Mouse (Mus musculus): ENCODE measurements around the gene Sdr16c6. TPM values are rescaled to one million over a fixed set of nuclear protein-coding genes. Genes with fewer than 3 reads are reported as not detected.

Gene Sdr16c6
- polyA plus RNA-seq (2021) = not detected

- no peak for DNase-seq (ENCODE audit: low read depth, low spot score)
- in situ Hi-C loops (cut with MboI; ENCODE audit: low pct_unique_long_range_greater_than_20kb) = loop anchor here (25.0 kb wide), 1 partner anchor 110 kb away; no protein-coding TSS in a partner anchor
- H3K27me3 ChIP-seq = no peaks in the 10 kb centered on the region
- ChIA-PET CTCF (no interaction called here), POLR2A (no interaction called here)
- no peak for ATAC-seq
- no peak for TF ChIP-seq CTCF (IDR thresholded peaks at IDR 0.05)
Measured at GRCm38 (mm10) chr4:4077372-4077771, at the start of gene Sdr16c6. TSS of gene Sdr16c6 (minus strand) at chr4:4077522.

GRCm38 (mm10) chr4:4080180-4080579, 2.9 kb upstream of the Sdr16c6 start:
- no peaks in the 10 kb centered on the region for H3K27me3 ChIP-seq
- CTCF ChIA-PET = no interaction called here
- no peak for DNase-seq (ENCODE audit: low read depth, low spot score)
- in situ Hi-C loops (cut with MboI; ENCODE audit: low pct_unique_long_range_greater_than_20kb) = loop anchor here (25.0 kb wide), 1 partner anchor 107 kb away; no protein-coding TSS in a partner anchor
- TF ChIP-seq CTCF (IDR thresholded peaks at IDR 0.05) = no peak
- POLR2A ChIA-PET = no interaction called here
- no peak for ATAC-seq

- ChIA-PET POLR2A (no interaction called here), CTCF (no interaction called here)
- no peak for DNase-seq (ENCODE audit: low read depth, low spot score)
- no peaks in the 10 kb centered on the region for H3K27me3 ChIP-seq
- ATAC-seq = no peak
- TF ChIP-seq CTCF (IDR thresholded peaks at IDR 0.05) = no peak
- in situ Hi-C loops (cut with MboI; ENCODE audit: low pct_unique_long_range_greater_than_20kb) = loop anchor here (25.0 kb wide), 1 partner anchor 108 kb away; no protein-coding TSS in a partner anchor
Measured at GRCm38 (mm10) chr4:4079132-4079531, 1.8 kb upstream of the Sdr16c6 start.

GRCm38 (mm10) chr4:4076001-4076400, 1.3 kb downstream of the Sdr16c6 start:
- ATAC-seq (no peak), DNase-seq (ENCODE audit: low read depth, low spot score) (no peak)
- ChIA-PET CTCF (no interaction called here), POLR2A (no interaction called here)
- H3K27me3 ChIP-seq = no peaks in the 10 kb centered on the region
- TF ChIP-seq CTCF (IDR thresholded peaks at IDR 0.05) = no peak
- in situ Hi-C loops (cut with MboI; ENCODE audit: low pct_unique_long_range_greater_than_20kb) = loop anchor here (25.0 kb wide), 1 partner anchor 111 kb away; no protein-coding TSS in a partner anchor

Other genes starting within 250 kb of the Sdr16c6 start
- 1,783 TPM for gene Gm11808, start 103.9 kb downstream of the Sdr16c6 start, polyA plus RNA-seq (2021)

All from Patski (cell line).